Mouse (Mus musculus) left cerebral cortex, adult 18-20 months (tissue): ENCODE results near the gene Trpm5. TPM values are rescaled to one million over a fixed set of nuclear protein-coding genes. Genes with fewer than 3 reads are reported as not detected.

ENCODE experiments used
- DNase-seq, 2 experiments: peaks; one replicate each; pipeline ENCODE4 v3.0.0; 2021 to 2022; ENCODE audit warnings: low spot score in 2 of 2, mixed read lengths in 1 of 2
- total RNA-seq, 2 experiments: library from RNA; stranded (reverse); gene quantifications; 2 replicates each; pipeline ENCODE4 v1.2.3; 2021

Gene Trpm5
- total RNA-seq, 2 experiments from 2014 or later = not detected

DNA sequence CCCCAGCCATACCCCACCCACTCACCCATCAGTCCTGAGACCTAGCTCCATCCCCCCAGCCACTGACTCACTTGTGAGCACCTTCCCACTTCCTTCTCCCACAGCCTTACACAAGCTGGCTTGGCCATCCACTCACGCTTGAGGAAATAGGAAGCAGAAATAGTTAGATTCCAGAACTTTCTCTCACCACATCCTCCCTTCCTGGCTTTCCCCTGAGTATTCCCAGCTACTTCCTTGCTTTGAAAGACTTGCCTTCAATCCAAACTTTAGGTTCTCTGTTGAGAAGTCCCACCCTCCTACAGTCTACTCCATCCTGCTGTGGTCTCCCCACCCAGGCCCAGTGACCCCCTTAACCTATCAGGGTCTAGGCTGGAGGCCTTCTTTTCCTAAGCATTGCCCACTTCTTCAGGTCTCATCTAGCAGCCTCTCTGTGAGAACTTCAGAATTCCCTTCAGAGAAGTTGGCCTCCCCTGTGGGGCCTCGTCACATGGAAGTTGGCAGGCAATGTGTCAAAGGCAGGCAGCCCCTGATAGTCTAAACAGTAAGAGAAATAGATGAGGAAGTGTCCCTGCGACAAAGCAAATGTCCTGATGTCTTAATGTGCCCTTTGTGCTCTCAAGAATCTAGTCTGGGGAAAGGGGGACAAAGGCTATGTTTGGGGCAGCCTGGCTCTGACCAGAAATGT, 53.2 kb downstream of the Trpm5 start:
- no peak for DNase-seq

DNA sequence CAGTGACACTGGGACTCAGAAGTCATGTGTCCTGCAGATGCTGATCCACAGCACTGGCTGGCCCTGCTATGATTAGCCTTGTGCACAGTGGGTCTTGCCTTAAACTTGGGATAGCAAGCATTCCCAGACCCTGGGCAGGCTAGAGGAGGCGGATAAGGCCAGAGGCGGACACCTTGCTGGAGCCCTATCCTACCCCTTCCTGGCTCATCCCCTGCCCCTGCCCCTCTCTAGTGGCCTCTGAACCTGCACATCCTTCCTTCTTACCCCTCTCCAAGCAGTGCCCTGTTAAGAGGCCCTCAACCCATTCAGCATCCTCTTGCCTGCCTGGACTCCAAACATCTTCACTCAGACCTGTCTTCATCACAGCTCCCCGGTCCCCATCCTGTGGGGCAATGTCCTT, 53.9 kb downstream of the Trpm5 start:
- no peak for DNase-seq

DNA sequence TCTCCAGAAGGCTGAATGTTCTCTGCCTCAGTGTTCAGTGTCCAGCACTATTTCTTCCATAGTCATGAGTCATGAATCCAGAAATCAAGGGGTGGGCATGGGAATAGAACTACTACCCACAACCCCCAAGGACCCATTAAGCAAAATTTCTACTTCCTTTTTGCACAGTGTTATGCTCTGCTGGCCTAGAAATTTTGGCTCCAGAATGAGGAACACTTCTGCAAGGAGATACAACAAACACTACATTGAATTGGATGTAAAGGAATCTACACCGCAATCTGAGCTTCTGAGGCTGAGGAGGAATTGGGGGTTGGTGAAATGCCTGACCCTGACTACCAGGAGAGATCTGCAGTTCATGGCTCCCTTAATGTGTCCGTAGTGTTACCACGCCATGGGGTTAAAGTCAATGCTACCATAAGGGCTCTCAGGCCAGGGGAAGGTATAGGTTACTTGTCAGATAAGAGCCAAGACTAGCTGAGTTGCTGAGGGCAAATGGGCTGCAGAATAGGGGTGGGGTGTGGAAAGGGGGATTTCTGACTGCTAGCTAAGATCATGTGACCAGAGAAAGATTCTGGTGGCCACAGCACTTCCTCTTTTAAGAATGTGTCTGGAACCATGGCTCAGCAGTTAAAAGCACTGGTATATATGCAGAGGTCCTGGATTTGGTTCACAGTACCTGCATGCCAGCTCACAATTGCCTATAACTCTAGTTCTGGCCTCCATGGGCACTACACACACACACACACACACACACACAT, 56.1 kb downstream of the Trpm5 start:
- DNase-seq = no peak

DNA sequence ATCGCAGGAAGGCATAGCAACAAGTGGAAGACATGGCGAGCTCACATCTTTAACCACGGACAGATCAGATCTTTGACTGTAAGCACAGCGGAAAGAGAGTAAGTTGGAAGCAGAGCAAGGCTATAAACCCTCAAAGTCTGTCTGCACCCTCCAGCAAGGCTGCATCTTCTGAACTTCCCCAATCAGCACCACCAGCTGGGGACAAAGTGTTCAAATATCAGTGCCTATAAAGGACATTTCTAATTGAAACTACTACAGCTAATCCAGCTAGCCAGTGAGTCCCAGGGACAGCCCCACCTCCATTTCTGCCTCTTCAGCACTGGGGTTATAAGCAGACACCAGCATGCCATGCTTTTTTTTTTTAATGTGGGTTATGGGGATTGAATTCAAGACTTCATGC, 57.1 kb downstream of the Trpm5 start:
- DNase-seq = no peak

DNA sequence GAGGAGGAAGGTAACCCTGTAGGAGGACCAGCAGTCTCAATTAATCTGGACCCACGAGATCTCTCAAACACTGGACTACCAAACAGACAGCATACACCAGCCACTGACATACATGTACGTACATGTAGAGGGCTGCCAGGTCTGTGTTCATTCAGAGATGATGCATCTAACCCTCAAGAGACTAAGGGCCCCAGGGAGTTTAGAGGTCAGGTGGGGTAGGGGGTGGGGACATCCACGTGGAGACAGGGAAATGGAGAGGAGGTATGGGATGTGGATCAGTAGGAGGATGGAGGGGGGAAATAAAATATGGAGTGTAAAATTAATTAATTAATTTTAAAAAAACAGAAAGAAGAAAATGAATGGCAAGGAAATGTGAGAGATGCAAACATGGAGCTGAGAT, 57.7 kb downstream of the Trpm5 start:
- DNase-seq = no peak

DNA sequence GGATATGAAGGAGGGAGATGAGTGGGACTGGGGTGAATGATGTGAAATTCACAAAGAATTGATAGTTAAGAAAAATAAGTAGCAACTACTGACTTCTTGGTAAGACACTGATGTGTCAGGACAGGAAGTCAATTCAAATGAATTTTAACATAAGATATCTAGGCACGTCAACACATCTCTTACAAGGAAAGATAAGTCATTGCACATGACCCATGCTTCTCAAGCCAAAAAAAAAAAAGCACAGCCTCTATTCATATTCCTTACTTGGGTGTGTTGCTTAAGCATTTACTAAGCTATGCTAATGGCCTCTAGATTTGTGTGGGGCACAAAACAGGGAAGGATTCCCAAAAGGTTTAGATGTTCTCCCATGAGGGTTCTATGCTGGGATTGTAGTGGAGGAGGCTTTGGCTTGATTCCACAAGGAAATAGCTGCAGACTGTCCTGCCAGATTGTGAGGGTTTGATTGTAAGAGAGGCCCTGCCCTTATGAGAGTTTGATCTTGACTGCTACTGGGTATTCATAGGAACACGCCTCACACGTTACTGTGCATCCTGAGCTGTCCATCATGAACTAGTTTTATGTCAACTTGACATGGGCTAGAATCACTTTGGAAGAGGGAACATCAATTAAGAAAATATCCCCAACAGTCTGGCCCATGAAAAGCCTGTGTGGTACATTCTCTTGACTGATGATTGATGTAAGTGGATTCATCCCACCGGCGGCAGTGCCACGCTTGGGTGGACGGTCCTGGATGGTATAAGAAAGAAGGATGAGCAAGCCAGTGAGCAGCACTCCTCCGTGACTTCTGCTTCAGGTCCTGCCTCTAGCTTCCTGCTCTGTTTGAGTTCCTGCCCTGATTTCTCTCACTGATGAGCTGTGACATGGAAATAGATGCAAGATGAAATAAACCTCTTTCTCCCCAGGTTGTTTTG, 59.7 kb downstream of the Trpm5 start:
- no peak for DNase-seq

DNA sequence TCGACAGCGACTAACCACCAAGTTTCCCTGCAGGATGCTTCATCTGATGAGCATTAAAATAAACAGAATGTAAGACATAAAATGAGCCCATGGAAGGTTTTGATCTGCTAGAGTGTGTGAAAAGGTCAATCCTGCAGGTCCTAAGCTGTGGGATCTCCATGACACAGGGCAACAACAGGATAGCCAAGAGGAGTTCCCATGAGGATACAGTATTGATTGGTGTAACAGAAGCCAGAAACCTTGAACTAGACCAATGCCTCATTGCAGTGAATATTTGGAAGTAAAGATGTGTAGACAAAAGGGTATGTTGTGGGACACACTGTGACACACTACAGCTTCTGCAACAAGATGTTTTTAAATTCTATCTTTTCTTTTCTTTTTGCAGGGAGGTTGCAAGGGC, 60.3 kb downstream of the Trpm5 start:
- no peak for DNase-seq

DNA sequence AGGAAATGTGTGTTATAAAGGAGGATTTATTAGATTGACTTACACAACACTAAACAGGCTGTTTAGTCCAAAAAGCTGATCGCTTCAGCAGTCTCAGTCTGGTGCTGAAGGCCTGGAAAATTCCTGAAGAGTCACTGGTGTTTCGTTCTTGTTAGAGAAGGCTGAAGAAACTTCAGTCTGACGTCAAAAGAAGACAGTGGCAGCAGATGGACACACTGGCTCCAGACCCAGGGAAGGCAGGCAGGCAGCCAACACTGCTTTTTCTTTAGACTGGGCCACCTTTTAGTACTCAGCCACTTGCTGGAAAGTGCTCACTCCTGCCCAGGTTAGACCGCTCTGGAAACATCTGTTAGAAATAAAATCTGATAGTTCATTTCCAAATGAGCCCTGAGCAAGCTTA, 60.9 kb downstream of the Trpm5 start:
- peak; percentile 33 to 46 for DNase-seq

DNA sequence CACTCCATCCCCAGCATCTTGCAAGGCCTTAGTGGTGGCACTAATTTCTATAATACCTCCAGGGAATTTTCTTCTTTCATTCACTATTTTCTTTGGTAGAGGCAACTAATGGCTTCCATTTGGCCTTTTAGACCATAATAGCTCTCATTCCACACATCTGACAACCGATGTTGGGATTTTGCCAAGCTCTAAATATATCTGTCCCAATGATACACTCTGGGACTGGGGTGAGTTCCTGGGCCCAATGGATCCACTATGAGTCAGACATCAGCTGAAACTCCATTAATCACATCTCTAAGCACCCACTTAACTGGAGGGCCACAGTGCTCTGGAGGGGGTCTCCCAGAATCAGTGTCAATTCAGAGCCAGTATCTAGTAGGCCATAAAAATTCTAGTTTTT, 62.6 kb downstream of the Trpm5 start:
- no peak for DNase-seq

DNA sequence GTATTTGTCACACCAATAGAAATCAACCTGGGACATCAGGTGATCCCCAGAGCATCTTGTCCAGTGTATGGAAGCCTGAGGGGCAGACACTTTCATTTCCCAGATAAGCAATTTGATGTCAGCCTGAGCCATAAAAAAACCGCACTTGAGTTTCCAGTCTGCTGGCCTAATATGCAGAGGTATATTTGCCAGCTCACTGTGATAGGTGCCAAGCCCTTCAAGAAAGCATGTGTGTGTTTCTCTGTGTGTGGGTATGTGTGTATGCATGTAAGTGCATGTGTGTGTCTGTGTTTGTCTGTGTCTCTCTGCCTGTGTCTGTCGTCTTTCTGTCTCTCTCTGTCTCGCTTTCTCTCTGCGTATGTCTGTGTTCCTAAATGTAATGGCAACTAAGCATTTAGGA, 67.2 kb downstream of the Trpm5 start:
- no peak for DNase-seq

DNA sequence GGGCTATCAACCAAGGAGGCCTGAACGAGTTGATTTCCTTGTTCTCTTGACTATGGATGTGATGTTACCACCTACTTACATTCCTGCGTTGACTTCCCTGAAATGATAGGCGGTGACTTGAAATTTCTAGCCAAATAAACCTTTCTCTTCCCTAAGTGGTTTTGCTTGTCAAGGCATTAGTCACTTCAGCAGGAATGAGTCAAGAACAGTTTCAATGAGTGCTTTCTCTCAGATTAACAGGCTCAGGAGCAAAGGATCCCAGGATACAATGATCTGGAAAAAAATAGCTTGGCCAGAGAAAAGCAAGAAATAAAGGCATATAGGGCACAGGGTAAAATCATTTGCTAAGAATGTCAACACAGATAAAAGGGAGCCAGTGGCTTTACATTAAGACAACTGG, 68.9 kb downstream of the Trpm5 start:
- no peak for DNase-seq

DNA sequence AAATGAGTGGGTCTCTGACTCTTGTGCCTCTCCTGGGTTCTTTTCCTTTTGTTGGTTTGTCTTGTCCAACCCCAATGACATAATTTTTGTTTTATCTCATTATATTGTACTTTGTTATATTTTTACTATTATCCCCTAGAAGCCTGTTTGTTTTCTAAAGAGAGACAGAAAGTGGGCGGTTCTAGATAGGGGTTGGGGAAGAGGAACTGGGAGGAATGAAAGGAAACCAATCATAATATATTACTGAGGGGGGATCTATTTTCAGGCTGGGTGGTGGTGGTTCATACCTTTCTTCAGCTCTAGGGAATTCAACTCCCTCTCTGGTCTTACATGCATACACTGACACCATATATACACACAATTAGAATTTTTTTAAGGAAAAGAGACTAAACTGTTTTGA, 70.1 kb downstream of the Trpm5 start:
- DNase-seq = no peak

DNA sequence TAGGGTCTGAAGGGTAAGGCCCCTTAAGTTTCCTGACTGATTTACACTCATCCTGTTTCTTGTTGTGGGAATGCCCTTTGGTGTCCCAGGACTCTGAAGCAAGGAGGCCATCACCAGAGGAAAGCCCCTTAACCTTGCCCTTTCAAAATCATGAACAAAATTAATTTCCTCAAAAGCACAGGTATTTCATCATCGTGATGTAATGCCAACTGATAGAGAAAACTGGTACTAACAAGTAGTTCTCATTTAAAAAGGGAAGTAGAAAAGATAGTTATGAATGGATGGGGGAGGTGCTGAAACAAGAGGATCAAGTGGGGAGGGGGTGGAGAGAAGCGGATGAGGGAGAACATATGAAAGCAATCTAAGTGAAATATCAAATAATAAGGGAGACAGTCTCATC, 70.9 kb downstream of the Trpm5 start:
- DNase-seq = no peak

DNA sequence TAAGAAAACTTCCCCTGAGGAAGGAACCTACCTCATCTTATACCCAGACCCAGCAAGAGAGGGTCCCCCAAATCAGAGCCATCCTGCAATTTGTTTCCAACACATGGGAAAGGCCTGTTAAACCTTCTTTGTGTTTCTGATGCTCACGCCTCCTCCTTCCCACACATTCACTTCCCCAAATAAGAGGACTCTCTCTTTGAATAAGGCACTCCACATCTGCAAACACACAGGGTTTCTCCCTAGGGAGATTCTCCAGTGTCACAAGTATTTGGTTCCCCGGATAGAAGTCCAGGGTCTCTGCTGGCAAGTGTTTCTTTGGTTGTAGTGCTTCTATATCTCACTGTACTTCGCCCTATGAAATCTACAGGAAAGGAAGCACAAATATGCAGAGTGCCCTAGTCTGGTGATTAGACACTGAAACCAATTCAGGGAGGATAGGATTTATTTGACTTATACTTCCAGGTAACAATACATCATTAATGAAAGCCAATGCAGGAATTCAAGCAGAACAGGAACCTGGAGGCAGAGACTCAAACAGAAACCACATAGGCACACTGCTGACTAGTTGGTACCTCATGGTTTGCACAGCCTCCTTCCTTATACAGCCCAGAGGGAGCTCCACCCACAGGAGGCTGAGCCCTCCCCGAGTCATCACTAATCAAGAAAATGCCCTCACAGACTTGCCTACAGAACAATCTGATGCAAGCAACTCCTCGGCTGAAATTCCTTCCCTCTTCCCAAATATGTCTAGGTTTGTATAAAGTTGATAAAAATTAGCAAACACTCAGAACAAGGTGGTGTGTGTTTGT, 72.9 kb downstream of the Trpm5 start:
- no peak for DNase-seq

DNA sequence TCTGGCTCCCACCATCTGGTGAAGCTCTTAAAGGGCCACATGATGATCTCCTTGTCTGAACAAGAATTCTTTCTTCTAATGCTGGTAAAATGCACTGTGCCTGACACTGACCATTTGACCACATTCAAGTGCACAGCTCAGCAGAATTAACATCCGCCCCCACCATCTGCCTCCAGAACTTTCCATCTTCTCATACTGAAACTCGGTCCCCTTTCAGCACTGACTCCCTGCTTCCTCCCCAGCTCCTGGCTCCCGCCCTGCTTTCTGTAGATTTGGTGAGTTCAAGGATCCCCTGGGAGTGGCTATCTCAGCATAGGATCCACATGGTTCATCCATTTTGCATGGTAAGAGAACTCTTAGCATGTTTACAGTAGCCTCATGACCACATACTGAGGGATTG, 73.7 kb downstream of the Trpm5 start:
- DNase-seq = no peak

DNA sequence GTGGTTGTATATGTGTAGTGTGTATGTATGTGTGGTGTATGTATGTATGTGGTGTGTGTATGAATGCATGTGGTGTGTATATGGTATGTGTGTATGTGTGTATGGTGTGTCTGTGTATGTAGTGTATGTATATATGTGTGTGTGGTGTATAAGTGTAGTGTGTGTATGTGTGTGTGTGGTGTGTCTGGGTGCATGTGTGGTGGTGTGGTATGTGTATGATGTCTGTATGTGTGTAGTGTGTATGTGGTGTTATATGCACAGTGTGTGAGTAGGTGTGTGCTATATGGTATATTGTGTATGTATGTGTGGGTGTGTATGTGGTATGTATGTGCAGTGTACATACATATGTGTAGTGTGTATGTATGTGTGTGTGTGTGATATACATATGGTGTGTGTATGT, 74.4 kb downstream of the Trpm5 start:
- DNase-seq = no peak

Other genes with a start within 250 kb of the Trpm5 start
- 1 to 10 TPM in 1 of 2 experiments, under 1 TPM in 1; 0.89 to 1.1 TPM for gene Th, start 163.5 kb downstream of the Trpm5 start, total RNA-seq
- not detected for gene Ascl2, start 125.4 kb downstream of the Trpm5 start, total RNA-seq
- under 1 TPM in 1 of 2 experiments, not detected in 1; 0.44 TPM for gene Tspan32, start 89.6 kb downstream of the Trpm5 start, total RNA-seq
- gene Cd81, start 41.9 kb downstream of the Trpm5 start, total RNA-seq = 100 to 1,000 TPM; 388 to 392 TPM
- 10 to 100 TPM; 37.8 to 39.6 TPM for gene Tssc4, start 25.4 kb downstream of the Trpm5 start, total RNA-seq
- under 1 TPM; 0.30 to 0.54 TPM for gene Kcnq1, start 11.7 kb upstream of the Trpm5 start, total RNA-seq